Mouse (Mus musculus): ENCODE results near the gene D5Ertd579e.
A peak's percentile ranks its signal among the peaks of the same experiment; 100 is the strongest.

Gene D5Ertd579e

GRCm38 (mm10) chr5:36719601-36720000 is 23.8 kb upstream of the D5Ertd579e start:
- no peak for DNase-seq

GRCm38 (mm10) chr5:36719135-36719534 is 23.3 kb upstream of the D5Ertd579e start:
- DNase-seq, result no peak

GRCm38 (mm10) chr5:36717889-36718288 is 22.1 kb upstream of the D5Ertd579e start:
- no peak for DNase-seq

- no peak for DNase-seq
Observed at GRCm38 (mm10) chr5:36716816-36717215, 21.0 kb upstream of the D5Ertd579e start.

- no peak for DNase-seq
Observed at GRCm38 (mm10) chr5:36714832-36715231, 19.0 kb upstream of the D5Ertd579e start.

GRCm38 (mm10) chr5:36713693-36714092 is 17.9 kb upstream of the D5Ertd579e start:
- no peak for DNase-seq

GRCm38 (mm10) chr5:36712553-36713534 is 17.0 kb upstream of the D5Ertd579e start:
- DNase-seq, result peak; percentile 93

- no peak for DNase-seq
Observed at GRCm38 (mm10) chr5:36711863-36712262, 16.0 kb upstream of the D5Ertd579e start.

GRCm38 (mm10) chr5:36705792-36706191 is 10.0 kb upstream of the D5Ertd579e start:
- no peak for DNase-seq

- no peak for DNase-seq
Observed at GRCm38 (mm10) chr5:36705390-36705789, 9.6 kb upstream of the D5Ertd579e start.

GRCm38 (mm10) chr5:36704684-36705083 is 8.9 kb upstream of the D5Ertd579e start:
- DNase-seq, result no peak

GRCm38 (mm10) chr5:36700939-36701620 is 5.3 kb upstream of the D5Ertd579e start:
- peak; percentile 32 for DNase-seq

- DNase-seq, result no peak
Observed at GRCm38 (mm10) chr5:36698689-36699088, 2.9 kb upstream of the D5Ertd579e start.

- DNase-seq, result no peak
Observed at GRCm38 (mm10) chr5:36698067-36698670, 2.3 kb upstream of the D5Ertd579e start.

GRCm38 (mm10) chr5:36696504-36697300 is 878 bp upstream of the D5Ertd579e start:
- no peak for DNase-seq

GRCm38 (mm10) chr5:36695005-36695404 is 819 bp downstream of the D5Ertd579e start:
- DNase-seq, result no peak

GRCm38 (mm10) chr5:36693651-36694050 is 2.2 kb downstream of the D5Ertd579e start:
- no peak for DNase-seq

- peak; percentile 29 for DNase-seq
Observed at GRCm38 (mm10) chr5:36691423-36691822, 4.4 kb downstream of the D5Ertd579e start.

- DNase-seq, result no peak
Observed at GRCm38 (mm10) chr5:36685170-36685569, 10.7 kb downstream of the D5Ertd579e start.

GRCm38 (mm10) chr5:36683586-36683985 is 12.2 kb downstream of the D5Ertd579e start:
- no peak for DNase-seq

GRCm38 (mm10) chr5:36681219-36681618 is 14.6 kb downstream of the D5Ertd579e start:
- no peak for DNase-seq

- peak; percentile 12 for DNase-seq
Observed at GRCm38 (mm10) chr5:36679918-36680598, 15.8 kb downstream of the D5Ertd579e start.
